Mouse (Mus musculus): ENCODE results near the gene Nfkb2.
A peak's percentile ranks its signal among the peaks of the same experiment; 100 is the strongest.

- TF ChIP-seq CTCF (IDR thresholded peaks at IDR 0.05; ENCODE audit: low read depth) (peak; percentile 95), EP300 (IDR thresholded peaks at IDR 0.05; ENCODE audit: low read depth) (no peak)
Measured at GRCm38 (mm10) chr19:46304216-46304841, at the start of gene Nfkb2.
